Mouse (Mus musculus): ENCODE results near the gene Zfp655.

- TF ChIP-seq TAL1 (conservative IDR thresholded peaks at IDR 0.05; ENCODE audit: low read depth, low read length) (no peak), CTCF (IDR thresholded peaks at IDR 0.05; ENCODE audit: low read depth, low read length) (no peak)
These were observed 46.3 kb upstream of the Zfp655 start for GRCm38 (mm10) chr5:145185244-145185643.
